Mouse (Mus musculus) Patski (cell line): ENCODE data around the gene Cdkn1a. TPM values are rescaled to one million over a fixed set of nuclear protein-coding genes. Genes with fewer than 3 reads are reported as not detected.

Experiments used
- ATAC-seq: fragments of 100-300 bp; one replicate; pipeline ENCODE4 v1.8.0; 2021
- CTCF ChIA-PET: fragments of 350-600 bp; sonication (Branson Sonifier 250); formaldehyde crosslinking; loops from one replicate; lab custom pipeline; 2022; ENCODE audit warnings: inconsistent platforms; lab: Charles Lee
- POLR2A ChIA-PET: fragments of 350-600 bp; sonication (Branson Sonifier 250); formaldehyde crosslinking; loops from one replicate; lab custom pipeline; 2022; ENCODE audit warnings: antibody characterized with exemption, inconsistent platforms; lab: Charles Lee
- DNase-seq: peaks from one replicate; pipeline ENCODE4 v3.0.0-alpha.2; 2011; ENCODE audit warnings: low read depth, low spot score
- H3K27me3 ChIP-seq: fragments of 371-371 bp; one replicate; pipeline ENCODE4 v1.5.1; 2021
- CTCF ChIP-seq: fragments of 100-300 bp; IDR thresholded peaks from one replicate; pipeline ENCODE4 v1.5.1; 2021
- in situ Hi-C: fragments of 300-500 bp; cut with MboI; formaldehyde crosslinking; loops from 3 replicates; pipeline ENCODE4 v1.11.1; 2018; ENCODE audit warnings: low pct_unique_long_range_greater_than_20kb, mixed read lengths
- polyA plus RNA-seq: library from polyadenylated mRNA; unstranded; gene quantifications from one replicate; pipeline ENCODE4 v1.2.3, GENCODE M21; 2021

Cdkn1a gene
- polyA plus RNA-seq, 1 experiment from 2014 or later: 29.0 TPM

GRCm38 (mm10) chr17:29147773-29148172, 57.0 kb downstream of the Cdkn1a start:
- TF ChIP-seq CTCF: no peak
- DNase-seq (no peak), ATAC-seq (no peak)
- ChIA-PET CTCF (no interaction called here), POLR2A (no interaction called here)
- H3K27me3 ChIP-seq: no peaks in the 10 kb centered on the region
- in situ Hi-C loops: no loop called here

GRCm38 (mm10) chr17:29149766-29150165, 59.0 kb downstream of the Cdkn1a start:
- DNase-seq (no peak), ATAC-seq (no peak)
- in situ Hi-C loops: no loop called here
- no peaks in the 10 kb centered on the region for H3K27me3 ChIP-seq
- no peak for TF ChIP-seq CTCF
- ChIA-PET POLR2A (no interaction called here), CTCF (no interaction called here)

Other genes with a start within 250 kb of the Cdkn1a start
- gene Pnpla1, start 232.6 kb upstream of the Cdkn1a start, polyA plus RNA-seq: not detected
- gene 4930539E08Rik, start 175.7 kb upstream of the Cdkn1a start, polyA plus RNA-seq: 0.05 TPM
- not detected for gene Pxt1, start 147.1 kb upstream of the Cdkn1a start, polyA plus RNA-seq
- gene Kctd20, start 139.0 kb upstream of the Cdkn1a start, polyA plus RNA-seq: 38.2 TPM
- 94.5 TPM for gene Stk38, start 83.0 kb upstream of the Cdkn1a start, polyA plus RNA-seq
- gene Srsf3, start 58.3 kb upstream of the Cdkn1a start, polyA plus RNA-seq: 187 TPM
- gene Rab44, start 23.2 kb downstream of the Cdkn1a start, polyA plus RNA-seq: 0.04 TPM
- gene Cpne5, start 147.2 kb downstream of the Cdkn1a start, polyA plus RNA-seq: 0.26 TPM
- 54.0 TPM for gene Ppil1, start 173.2 kb downstream of the Cdkn1a start, polyA plus RNA-seq
- gene BC004004, start 177.8 kb downstream of the Cdkn1a start, polyA plus RNA-seq: 130 TPM
- not detected for gene Pi16, start 226.7 kb downstream of the Cdkn1a start, polyA plus RNA-seq